Mouse (Mus musculus) 416B (cell line): ENCODE data around the gene Lrrc51.
"Not testable (repeated sequence)": the region's sequence is repeated elsewhere in the genome, so short reads cannot be mapped to it uniquely, and the experiment has no call there.

ENCODE experiments used
- DNase-seq: peaks from one replicate; pipeline ENCODE4 v3.0.0; 2011; ENCODE audit warnings: low read depth

Lrrc51 gene

GRCm38 (mm10) chr7:101937569-101937968 is 3.9 kb upstream of the Lrrc51 start:
- no peak for DNase-seq

- DNase-seq: no peak
Measured at GRCm38 (mm10) chr7:101936996-101937395, 3.3 kb upstream of the Lrrc51 start.

GRCm38 (mm10) chr7:101935957-101936356 is 2.3 kb upstream of the Lrrc51 start:
- peak; percentile 81 for DNase-seq

GRCm38 (mm10) chr7:101933300-101933699 is 395 bp downstream of the Lrrc51 start:
- no peak for DNase-seq

- no peak for DNase-seq
Measured at GRCm38 (mm10) chr7:101932551-101932950, 1.1 kb downstream of the Lrrc51 start.

GRCm38 (mm10) chr7:101928093-101928492 is 5.6 kb downstream of the Lrrc51 start:
- no peak for DNase-seq

GRCm38 (mm10) chr7:101925892-101926291 is 7.8 kb downstream of the Lrrc51 start:
- not testable (repeated sequence) for DNase-seq

- peak; percentile 74 for DNase-seq
Measured at GRCm38 (mm10) chr7:101918071-101918470, 15.6 kb downstream of the Lrrc51 start.

- DNase-seq: peak; percentile 26
Measured at GRCm38 (mm10) chr7:101911982-101912381, 21.7 kb downstream of the Lrrc51 start.

GRCm38 (mm10) chr7:101910138-101910537 is 23.6 kb downstream of the Lrrc51 start:
- DNase-seq: no peak

GRCm38 (mm10) chr7:101908367-101908766 is 25.3 kb downstream of the Lrrc51 start:
- DNase-seq: peak; percentile 16

GRCm38 (mm10) chr7:101906696-101907095 is 27.0 kb downstream of the Lrrc51 start:
- DNase-seq: peak; percentile 12

- no peak for DNase-seq
Measured at GRCm38 (mm10) chr7:101906287-101906681, 27.4 kb downstream of the Lrrc51 start, which contains the start of gene Tomt. Gene Tomt, minus strand, starts transcription at chr7:101906359.

- DNase-seq: peak; percentile 99
Measured at GRCm38 (mm10) chr7:101905561-101906286, 28.0 kb downstream of the Lrrc51 start, which contains the start of gene Lamtor1. Gene Lamtor1, plus strand, starts transcription at chr7:101905904.

- peak; percentile 30 for DNase-seq
Measured at GRCm38 (mm10) chr7:101902846-101903245, 30.8 kb downstream of the Lrrc51 start.

GRCm38 (mm10) chr7:101901969-101902368 is 31.7 kb downstream of the Lrrc51 start:
- DNase-seq: no peak

- no peak for DNase-seq
Measured at GRCm38 (mm10) chr7:101900331-101901097, 33.2 kb downstream of the Lrrc51 start.

- peak; percentile 100 for DNase-seq
Measured at GRCm38 (mm10) chr7:101896104-101897066, 37.3 kb downstream of the Lrrc51 start.

- DNase-seq: no peak
Measured at GRCm38 (mm10) chr7:101895695-101896094, 38.0 kb downstream of the Lrrc51 start.

- no peak for DNase-seq
Measured at GRCm38 (mm10) chr7:101888460-101888859, 45.2 kb downstream of the Lrrc51 start.

- no peak for DNase-seq
Measured at GRCm38 (mm10) chr7:101886274-101886673, 47.4 kb downstream of the Lrrc51 start.

GRCm38 (mm10) chr7:101884160-101884559 is 49.5 kb downstream of the Lrrc51 start:
- DNase-seq: peak; percentile 38
